Mouse (Mus musculus) kidney, postnatal 25 days (tissue): ENCODE measurements around the gene Pak1.

Experiments used
- DNase-seq, 2 experiments: peaks; one replicate each; pipeline ENCODE4 v3.0.0; 2021; ENCODE audit warnings: mixed read lengths in 2 of 2

Gene Pak1

GRCm38 (mm10) chr7:97788190-97788668 is at the start of gene Pak1:
Gene Pak1, plus strand, starts transcription at chr7:97788541.
- peak; percentile 81 to 92 for DNase-seq

- peak in 1 of 2 experiments; percentile 70 for DNase-seq
Measured at GRCm38 (mm10) chr7:97740948-97741347, 47.4 kb upstream of the Pak1 start.

GRCm38 (mm10) chr7:97741756-97742291 is 46.5 kb upstream of the Pak1 start:
- DNase-seq = no peak

GRCm38 (mm10) chr7:97745299-97745698 is 43.0 kb upstream of the Pak1 start:
- peak; percentile 70 to 86 for DNase-seq

DNA sequence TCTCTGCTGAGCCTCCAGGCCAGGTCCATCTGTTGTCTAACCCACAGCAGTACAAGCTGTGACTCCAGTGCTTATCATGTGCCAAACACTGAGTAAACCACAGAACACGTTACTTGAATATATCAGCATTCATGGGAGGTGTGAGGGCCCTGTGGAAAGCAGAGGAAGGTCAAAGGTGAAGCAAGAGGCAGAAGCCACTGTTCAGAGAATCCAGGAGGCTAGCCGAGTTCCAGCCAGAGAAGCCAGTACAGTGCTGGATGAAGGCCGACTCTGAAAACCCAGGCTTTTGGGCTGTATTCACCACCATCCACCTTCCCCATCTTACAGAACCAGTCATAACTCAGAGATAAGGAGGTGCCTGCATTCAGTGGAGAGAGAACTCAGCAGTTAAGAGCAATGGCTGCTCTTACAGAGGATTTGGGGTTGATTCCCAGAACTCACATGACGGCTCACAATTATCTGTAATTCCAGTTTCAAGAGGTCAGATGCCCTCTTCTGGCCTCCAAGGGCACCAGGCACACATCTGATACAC is 41.1 kb upstream of the Pak1 start:
- no peak for DNase-seq

GRCm38 (mm10) chr7:97747787-97748497 is 40.4 kb upstream of the Pak1 start:
- DNase-seq = peak; percentile 88 to 92

- DNase-seq = peak; percentile 45 to 57
Measured at GRCm38 (mm10) chr7:97748527-97749206, 39.7 kb upstream of the Pak1 start.

DNA sequence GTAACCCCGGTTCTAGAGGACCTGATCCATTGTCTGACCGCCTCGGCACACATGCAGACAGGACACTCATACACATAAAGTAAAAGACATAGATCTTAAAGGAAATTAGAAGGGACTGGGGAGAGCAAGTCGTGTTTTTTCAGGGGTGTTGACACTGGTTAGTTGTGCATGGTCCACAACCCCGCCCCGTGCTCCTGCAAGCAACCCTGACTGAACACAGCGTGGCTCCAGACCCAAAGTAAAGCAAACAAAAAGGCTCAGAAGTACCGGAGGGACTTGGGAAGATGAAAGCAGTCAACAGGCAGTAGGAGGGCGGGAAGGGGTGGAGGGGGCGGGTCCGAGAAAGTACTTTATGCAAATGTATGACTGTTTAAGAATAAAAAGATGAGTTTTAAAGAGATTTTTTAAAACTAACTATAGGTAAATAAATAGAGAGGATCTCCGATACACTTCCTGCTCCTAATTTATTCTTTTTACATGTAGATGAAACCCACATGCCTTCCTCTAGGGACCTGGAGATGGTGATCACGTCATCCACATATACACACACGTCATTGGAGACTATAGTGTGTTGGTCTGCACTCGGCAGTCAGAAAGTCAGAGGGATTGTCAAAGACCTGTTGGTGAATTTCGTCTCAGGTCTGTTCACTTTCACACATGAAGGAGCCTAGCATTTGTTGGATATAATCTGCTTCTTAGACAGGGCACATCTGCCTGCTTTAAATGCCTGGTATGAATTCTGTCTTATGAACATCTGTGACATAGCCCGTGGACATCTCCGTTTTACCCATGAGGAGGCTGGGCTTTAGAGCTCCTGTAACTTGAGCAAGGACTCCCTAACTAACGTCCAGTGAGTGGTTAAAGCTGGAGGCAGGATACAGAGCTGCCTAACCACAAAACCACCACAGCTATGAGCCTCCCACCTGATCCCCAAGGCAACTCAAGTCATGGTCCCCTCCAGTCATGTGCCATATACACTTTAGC is 38.8 kb upstream of the Pak1 start:
- peak in 1 of 2 experiments; percentile 51 for DNase-seq

DNA sequence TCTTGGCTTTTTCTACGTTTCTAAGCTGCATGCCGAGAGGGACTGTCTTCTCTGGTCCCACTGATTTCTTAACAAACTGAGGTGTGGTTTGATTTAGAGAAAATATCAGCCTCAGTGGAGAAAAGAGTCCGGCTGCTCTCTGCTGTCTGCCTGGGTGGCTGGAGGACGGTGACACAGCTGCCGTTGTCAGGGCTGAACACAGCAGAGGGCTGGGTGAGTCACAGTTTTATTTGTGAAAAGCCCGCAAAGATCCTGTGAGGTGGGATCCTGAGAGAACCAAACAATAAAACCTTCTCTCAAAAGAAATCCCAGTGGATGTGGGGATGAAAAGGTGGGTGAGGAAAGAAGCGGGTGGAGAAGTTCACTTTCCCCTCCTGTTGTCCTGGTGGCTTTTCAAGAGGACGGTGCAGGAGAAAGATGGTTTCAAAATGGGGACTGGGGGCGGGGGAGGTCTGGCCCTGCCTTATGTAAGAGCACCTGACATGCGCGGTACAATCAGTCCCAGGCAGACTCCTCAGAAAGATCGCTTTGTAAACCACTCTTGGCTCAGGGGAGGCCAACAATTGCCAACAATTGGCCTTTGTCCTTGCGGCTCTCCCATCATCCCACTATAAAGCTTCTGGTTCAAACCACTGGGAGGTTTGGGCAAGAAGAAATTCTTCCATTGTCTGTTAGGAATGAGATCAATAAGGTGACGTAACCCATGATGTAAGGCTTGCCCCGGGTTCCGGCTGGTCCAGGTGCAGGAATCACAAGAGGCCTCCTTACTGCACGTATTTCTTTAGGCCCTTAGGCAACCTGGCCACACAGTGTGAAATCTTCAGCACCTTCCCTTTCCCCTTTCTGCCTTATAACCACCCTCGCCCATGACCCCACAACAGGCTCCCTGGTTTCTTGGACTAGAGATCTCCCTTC is 31.1 kb upstream of the Pak1 start:
- DNase-seq = no peak

DNA sequence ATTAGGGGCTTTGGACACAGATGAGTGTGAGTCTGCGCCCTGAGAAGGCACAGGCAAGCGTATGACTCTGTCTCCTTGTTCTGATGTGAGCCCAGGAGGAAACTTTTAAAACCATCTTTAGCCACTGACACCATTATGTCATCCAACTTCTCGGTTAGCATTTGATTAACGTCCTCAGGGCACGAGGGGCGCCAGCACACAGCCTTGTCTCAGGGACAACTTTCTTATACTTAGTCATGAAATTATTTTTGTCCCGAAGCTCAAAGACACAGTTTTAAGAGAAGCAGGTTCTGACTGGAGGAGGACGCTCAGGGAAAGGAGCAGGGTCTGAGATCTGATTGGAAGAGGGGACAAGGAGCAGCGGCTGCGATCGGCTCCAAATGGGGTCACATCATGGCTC is 23.8 kb upstream of the Pak1 start:
- peak in 1 of 2 experiments; percentile 31 for DNase-seq

DNA sequence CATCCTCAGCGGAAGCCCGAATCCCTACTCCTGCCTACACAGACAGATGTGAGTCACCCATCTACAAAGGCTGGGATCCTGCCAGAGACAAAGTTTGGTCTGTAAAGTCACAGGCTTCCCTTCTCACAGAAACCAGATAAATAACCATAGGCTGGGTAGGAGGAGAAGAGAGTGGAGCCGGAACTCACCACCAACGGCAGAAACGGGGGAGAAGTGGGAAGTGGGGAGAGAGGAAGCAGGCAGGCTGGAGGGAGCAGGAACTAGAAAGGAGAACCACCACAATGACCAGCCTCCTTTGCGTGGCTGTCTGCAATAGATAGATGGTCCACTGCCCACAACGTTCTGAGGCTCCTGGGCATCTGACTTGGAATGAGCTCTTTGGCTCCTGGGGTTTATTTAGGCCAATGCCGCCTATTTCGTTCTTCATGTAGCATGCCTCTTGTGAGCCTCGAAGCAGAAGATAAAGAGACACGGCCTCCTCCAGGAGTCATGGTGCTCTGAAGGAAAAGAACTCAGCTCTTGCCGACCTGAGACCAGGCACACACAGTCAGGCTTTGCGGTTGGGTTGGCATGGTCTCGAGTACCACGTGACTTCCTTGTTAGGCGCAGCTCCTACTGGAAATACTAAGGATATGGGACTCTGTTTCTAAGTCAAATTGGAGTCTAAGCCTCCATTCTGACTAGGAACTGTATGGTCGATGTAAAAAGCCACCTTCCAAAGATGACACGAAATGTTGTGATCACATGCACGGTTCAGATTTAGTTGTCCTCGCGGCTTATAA is 23.0 kb upstream of the Pak1 start:
- peak; percentile 27 to 36 for DNase-seq

- peak in 1 of 2 experiments; percentile 76 for DNase-seq
Measured at GRCm38 (mm10) chr7:97765963-97766347, 22.4 kb upstream of the Pak1 start.

DNA sequence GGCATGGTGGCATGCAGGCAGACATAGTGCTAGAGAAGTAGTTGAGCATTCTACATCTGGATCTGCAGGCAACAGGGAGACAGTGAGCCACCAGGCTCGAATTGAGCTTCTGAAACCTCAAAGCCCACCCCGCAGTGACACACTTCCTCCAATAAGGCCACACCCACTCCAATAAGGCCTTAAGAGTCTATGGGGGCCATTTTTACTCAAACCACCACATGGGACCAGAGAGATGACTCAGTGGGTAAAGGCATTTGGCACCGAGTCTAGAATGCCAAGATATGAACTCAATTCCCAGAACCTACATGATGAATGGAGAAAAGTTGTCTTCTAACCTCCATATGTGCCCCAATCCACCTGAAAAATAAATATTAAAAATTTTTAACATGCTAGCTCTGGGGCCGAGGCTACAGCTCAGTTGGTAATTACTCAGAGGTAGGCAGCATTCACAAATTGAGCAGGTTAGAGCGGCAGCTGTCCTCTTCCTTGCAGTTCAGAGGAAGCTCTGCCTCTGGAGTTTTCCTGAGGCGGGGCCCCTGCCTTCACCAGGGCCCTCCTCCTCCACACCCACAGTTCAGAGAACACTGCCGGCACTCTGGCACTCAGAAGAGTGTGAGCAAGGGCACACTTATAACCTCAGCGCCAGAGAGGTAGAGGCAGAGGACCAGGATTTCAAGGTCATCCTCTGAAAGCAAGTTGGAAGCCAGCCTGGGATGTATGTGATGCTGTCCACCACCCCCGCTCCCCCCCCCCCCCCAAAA is 21.8 kb upstream of the Pak1 start:
- DNase-seq = peak in 1 of 2 experiments; percentile 38

DNA sequence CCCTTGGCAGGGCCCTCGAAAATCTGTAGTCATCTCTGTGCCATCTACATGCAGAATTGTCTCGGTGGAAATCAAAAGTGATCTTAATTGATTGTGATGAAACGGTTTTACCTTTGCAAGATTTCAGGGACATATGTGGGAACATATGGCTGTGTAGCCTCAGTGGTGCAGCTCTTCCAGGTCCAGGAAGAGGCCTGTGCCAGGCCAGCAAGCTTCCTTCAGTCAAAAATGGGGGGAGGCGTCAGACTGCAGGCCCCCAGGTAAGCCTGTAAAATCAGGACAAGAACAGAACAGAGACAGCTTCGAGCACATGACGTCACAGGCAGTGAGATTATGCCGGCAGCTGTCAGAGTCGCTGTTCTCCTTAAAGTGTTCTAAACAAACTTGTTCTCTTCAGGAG is 20.5 kb upstream of the Pak1 start:
- DNase-seq = no peak

DNA sequence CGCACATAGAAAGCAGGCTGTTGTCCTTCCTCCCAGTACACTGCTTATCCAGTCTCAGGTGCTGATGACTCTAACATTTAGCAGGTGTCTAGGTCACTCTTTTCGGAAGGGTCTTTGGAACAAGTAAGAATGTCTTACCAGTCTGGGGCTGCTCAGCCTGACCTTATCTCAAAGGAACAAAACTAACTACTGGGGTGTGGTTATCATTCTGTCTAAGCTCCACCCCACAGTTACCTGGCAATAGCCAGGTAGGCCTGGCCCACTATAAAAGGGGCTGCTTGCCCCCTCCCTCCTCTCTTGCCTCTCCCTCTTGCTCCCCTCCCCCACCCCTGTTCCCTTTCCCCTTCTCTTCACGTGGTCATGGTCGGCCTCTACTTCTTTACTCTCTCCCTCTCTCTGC is 19.3 kb upstream of the Pak1 start:
- no peak for DNase-seq

- DNase-seq = peak in 1 of 2 experiments; percentile 37
Measured at GRCm38 (mm10) chr7:97770841-97771620, 17.3 kb upstream of the Pak1 start.

DNA sequence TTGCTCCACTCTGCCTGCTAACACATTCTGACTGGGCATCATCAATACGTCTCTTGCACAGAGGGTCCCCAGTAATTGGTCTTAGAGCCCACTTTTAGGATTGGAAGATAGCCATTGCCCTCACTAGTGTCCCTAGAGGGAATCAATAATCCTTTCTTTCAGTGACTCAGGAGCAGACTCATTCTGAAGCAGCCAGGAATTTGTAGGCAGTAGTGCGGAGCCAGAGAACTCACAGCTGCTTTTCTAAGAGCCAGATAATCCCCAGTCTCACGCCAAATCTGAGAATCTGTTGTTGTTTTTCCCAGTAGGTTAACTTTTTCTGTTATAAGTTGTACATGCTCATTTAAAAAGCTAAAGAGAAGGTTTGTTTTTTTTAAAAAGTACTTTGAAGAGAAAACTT is 13.0 kb upstream of the Pak1 start:
- no peak for DNase-seq

DNA sequence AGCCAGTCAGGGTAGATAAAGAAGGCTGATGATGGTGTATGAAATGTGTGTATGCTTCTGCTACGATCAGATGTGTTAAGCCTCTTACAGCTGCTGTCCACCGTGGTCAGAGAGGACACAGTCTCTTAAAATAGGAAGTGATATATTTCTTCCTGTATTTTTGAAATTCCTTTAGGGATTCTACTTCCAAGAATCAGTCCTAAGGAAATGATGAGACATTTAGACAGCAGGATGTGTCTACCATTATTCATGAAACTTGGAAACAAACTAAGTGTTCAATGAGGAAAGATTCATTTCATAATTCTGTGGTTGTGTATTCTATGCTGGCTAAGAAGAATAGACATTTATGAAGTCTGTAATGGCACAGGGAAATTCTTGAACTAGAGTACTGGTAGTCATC is 12.4 kb upstream of the Pak1 start:
- no peak for DNase-seq

DNA sequence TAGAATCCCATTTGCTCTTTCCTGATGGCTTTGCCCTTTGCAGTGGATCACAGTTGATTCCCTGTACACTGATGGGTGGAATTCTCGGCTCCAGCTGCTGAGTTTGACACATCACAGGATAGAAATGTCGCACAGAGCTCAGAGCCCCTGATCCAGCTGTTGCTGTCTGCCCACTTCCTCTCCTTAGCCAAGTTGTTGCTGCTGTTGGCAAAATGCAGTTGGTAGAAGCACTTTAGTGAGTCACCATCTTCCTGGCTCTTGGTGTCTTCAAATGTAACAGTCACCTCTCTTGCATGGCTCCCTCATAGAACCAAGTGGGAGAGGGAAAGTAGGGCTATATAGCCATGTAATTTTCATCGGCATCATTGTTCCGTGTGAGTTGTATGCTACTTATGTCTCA is 11.2 kb upstream of the Pak1 start:
- no peak for DNase-seq
